Mouse (Mus musculus): ENCODE data around the gene Prkag3. TPM values are rescaled to one million over a fixed set of nuclear protein-coding genes. Genes with fewer than 3 reads are reported as not detected.

Prkag3 gene
- polyA plus RNA-seq, 1 experiment = 0.06 TPM

GRCm38 (mm10) chr1:74715886-74716285, 33.1 kb downstream of the Prkag3 start:
- Histone ChIP-seq H3K4me3 (ENCODE audit: extremely low read depth, insufficient read depth, insufficient read length) (no peak overlapping the region), H3K27ac (ENCODE audit: insufficient read depth, low read length) (no peak overlapping the region), H3K27me3 (ENCODE audit: control insufficient read depth, insufficient read depth, low read length) (no peaks in the 10 kb centered on the region), H3K4me1 (ENCODE audit: control insufficient read depth, insufficient read depth, insufficient read length) (peaks cover 10% of the 10 kb centered on the region), H3K36me3 (ENCODE audit: control insufficient read depth, insufficient read depth, low read length) (no peaks in the 10 kb centered on the region)
- TF ChIP-seq POLR2A (IDR thresholded peaks at IDR 0.05; ENCODE audit: low read depth, low read length) (no peak), CTCF (IDR thresholded peaks at IDR 0.05; ENCODE audit: extremely low read depth, insufficient read depth, insufficient read length, insufficient replicate concordance) (no peak)
- 87% methylated on average over 6 of the region's 6 CpGs for WGBS
- DNase-seq (ENCODE audit: low read depth in 1 of 2, low spot score in 2 of 2) = no peak

- no peaks in the 10 kb centered on the region for H3K36me3 ChIP-seq (ENCODE audit: control insufficient read depth, insufficient read depth, low read length)
- peaks cover 10% of the 10 kb centered on the region for H3K4me1 ChIP-seq (ENCODE audit: control insufficient read depth, insufficient read depth, insufficient read length)
- TF ChIP-seq POLR2A (IDR thresholded peaks at IDR 0.05; ENCODE audit: low read depth, low read length) = no peak
- no peak for TF ChIP-seq CTCF (IDR thresholded peaks at IDR 0.05; ENCODE audit: extremely low read depth, insufficient read depth, insufficient read length, insufficient replicate concordance)
- 28% methylated on average over 5 of the region's 5 CpGs for WGBS
- no peak for DNase-seq (ENCODE audit: low read depth in 1 of 2, low spot score in 2 of 2)
- no peak overlapping the region for H3K27ac ChIP-seq (ENCODE audit: insufficient read depth, low read length)
- no peaks in the 10 kb centered on the region for H3K27me3 ChIP-seq (ENCODE audit: control insufficient read depth, insufficient read depth, low read length)
- H3K4me3 ChIP-seq (ENCODE audit: extremely low read depth, insufficient read depth, insufficient read length) = peak overlapping the region; percentile 32; the same call in 1 of the 2 replicates
Measured at GRCm38 (mm10) chr1:74715468-74715867, 33.6 kb downstream of the Prkag3 start.

DNA sequence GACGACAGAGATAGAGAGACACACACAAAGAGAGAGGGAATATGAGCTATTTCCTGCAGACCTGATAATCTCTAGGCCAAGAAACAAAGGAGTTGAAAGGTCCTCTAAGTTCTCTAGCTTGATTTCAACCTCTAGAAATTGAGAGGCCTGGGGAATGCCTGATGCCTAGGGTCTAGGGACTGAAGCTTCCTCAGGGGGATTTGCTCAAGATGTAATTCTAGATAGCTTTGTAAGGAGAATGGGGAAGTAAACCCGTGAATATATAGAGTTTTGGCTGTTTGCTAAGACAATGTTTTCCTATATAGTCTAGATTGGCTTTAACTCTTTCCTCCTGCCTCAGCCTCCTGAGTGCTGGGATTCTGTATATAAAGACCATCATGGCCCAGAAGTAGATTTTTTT, 34.1 kb downstream of the Prkag3 start:
- Histone ChIP-seq H3K36me3 (ENCODE audit: control insufficient read depth, insufficient read depth, low read length) (no peaks in the 10 kb centered on the region), H3K27me3 (ENCODE audit: control insufficient read depth, insufficient read depth, low read length) (no peaks in the 10 kb centered on the region), H3K27ac (ENCODE audit: insufficient read depth, low read length) (no peak overlapping the region), H3K4me3 (ENCODE audit: extremely low read depth, insufficient read depth, insufficient read length) (no peak overlapping the region), H3K4me1 (ENCODE audit: control insufficient read depth, insufficient read depth, insufficient read length) (peaks cover 10% of the 10 kb centered on the region)
- TF ChIP-seq CTCF (IDR thresholded peaks at IDR 0.05; ENCODE audit: extremely low read depth, insufficient read depth, insufficient read length, insufficient replicate concordance) = no peak
- TF ChIP-seq POLR2A (IDR thresholded peaks at IDR 0.05; ENCODE audit: low read depth, low read length) = no peak
- DNase-seq (ENCODE audit: low read depth in 1 of 2, low spot score in 2 of 2) = no peak
- 9% methylated on average over 2 of the region's 2 CpGs for WGBS

DNA sequence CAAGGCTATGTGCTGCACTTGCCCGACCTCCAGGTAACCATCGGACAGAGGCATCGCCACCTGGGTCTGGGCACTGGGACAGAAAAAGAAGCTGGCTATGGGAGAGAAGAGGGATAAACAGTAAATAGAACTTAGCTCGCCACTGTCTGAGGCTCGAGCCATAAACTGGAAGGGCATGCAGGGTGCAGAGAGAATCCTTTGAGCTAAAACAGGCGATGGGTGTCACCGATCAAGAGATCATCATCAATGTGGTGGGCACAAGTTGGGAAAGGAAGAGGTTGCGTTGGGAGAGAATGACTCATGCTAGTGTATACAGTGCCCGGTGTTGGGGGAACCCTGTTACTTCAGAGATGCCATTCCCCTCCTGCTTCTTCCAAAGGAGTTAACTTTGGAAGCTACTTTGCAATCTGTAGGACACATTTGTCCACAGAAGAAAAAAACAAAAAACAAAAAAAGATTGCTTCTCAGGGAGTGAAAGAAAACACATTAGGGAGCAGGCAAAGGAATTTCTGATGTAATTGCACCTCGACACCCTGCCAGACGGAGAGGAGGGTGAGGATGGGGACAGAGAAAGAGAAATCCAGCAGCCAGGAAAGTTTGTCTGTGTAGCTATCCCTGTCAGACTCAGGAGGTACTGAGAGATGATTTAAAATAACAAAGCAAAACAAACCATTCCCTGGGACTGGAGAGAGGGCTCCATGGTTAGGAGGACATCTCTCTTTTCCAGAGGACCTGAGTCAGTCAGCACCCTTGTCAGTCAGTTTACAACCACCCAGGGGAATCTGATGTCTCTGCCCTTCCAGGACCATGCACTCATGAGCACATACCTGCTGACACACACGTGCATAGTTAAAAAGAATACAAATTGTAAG, 34.9 kb downstream of the Prkag3 start:
- TF ChIP-seq POLR2A (IDR thresholded peaks at IDR 0.05; ENCODE audit: low read depth, low read length) (no peak), CTCF (IDR thresholded peaks at IDR 0.05; ENCODE audit: extremely low read depth, insufficient read depth, insufficient read length, insufficient replicate concordance) (no peak)
- Histone ChIP-seq H3K27me3 (ENCODE audit: control insufficient read depth, insufficient read depth, low read length) (no peaks in the 10 kb centered on the region), H3K4me1 (ENCODE audit: control insufficient read depth, insufficient read depth, insufficient read length) (peaks cover 10% of the 10 kb centered on the region), H3K36me3 (ENCODE audit: control insufficient read depth, insufficient read depth, low read length) (no peaks in the 10 kb centered on the region), H3K4me3 (ENCODE audit: extremely low read depth, insufficient read depth, insufficient read length) (peak overlapping the region; percentile 63), H3K27ac (ENCODE audit: insufficient read depth, low read length) (peak overlapping the region; percentile 65)
- 36% methylated on average over 12 of the region's 12 CpGs for WGBS
- no peak for DNase-seq (ENCODE audit: low read depth in 1 of 2, low spot score in 2 of 2)

DNA sequence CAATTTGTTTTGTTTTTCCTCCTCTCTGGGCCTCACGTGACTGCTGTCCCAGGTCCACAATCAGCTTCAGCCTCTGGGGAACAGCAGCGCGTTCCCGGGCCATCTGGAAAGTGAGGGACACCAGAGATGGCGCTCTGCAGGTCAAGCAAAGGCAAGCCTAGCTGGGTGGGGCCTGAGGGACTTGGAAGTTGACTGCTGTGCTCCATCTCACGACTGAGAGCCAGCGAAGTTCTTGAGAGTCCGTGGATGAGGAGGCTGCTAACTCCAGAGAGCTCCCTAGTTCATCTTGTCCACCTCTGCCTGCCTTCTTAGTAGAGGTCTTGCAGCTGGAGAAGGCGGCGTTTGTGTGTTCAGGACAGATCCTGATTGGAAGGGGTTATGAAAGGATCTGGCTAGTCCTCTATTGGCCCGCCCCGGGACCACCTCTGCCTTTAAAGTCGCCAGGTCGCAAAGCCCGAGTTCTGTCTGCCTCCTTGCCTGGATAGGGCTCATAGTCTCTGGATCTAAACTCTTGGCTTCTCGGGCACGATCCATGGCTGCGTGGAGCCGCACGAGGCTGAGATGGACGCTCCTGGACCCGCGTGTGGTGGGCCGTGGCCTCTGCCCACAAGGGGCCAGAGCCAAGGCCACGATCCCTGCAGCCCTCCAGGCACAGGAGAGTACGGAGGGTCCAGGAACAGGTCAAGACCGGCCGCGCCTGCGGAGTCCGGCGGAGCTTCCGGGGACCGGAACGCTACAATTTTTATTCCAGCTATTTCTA, 35.7 kb downstream of the Prkag3 start, which contains the start of gene Cyp27a1:
Cyp27a1 (plus strand) TSS at position 476 of the 760 bp plus-strand sequence.
- H3K4me1 ChIP-seq (ENCODE audit: control insufficient read depth, insufficient read depth, insufficient read length) = peaks cover 10% of the 10 kb centered on the region
- no peaks in the 10 kb centered on the region for H3K27me3 ChIP-seq (ENCODE audit: control insufficient read depth, insufficient read depth, low read length)
- whole genome bisulfite sequencing = 8% methylated on average over 35 of the region's 35 CpGs
- peak within 1 kb of the TSS; percentile 71 for H3K27ac ChIP-seq (ENCODE audit: insufficient read depth, low read length)
- DNase-seq (ENCODE audit: low read depth in 1 of 2, low spot score in 2 of 2) = peak in 1 of 2 experiments; percentile 27
- TF ChIP-seq POLR2A (IDR thresholded peaks at IDR 0.05; ENCODE audit: low read depth, low read length) = no peak
- TF ChIP-seq CTCF (IDR thresholded peaks at IDR 0.05; ENCODE audit: extremely low read depth, insufficient read depth, insufficient read length, insufficient replicate concordance) = no peak
- H3K36me3 ChIP-seq (ENCODE audit: control insufficient read depth, insufficient read depth, low read length) = no peaks in the 10 kb centered on the region
- H3K4me3 ChIP-seq (ENCODE audit: extremely low read depth, insufficient read depth, insufficient read length) = peak within 1 kb of the TSS; percentile 63

- DNase-seq (ENCODE audit: low read depth in 1 of 2, low spot score in 2 of 2) = peak in 1 of 2 experiments; percentile 18
- peaks cover 10% of the 10 kb centered on the region for H3K4me1 ChIP-seq (ENCODE audit: control insufficient read depth, insufficient read depth, insufficient read length)
- H3K27me3 ChIP-seq (ENCODE audit: control insufficient read depth, insufficient read depth, low read length) = no peaks in the 10 kb centered on the region
- TF ChIP-seq CTCF (IDR thresholded peaks at IDR 0.05; ENCODE audit: extremely low read depth, insufficient read depth, insufficient read length, insufficient replicate concordance) = no peak
- no peak for TF ChIP-seq POLR2A (IDR thresholded peaks at IDR 0.05; ENCODE audit: low read depth, low read length)
- WGBS = 24% methylated on average over 5 of the region's 5 CpGs
- no peaks in the 10 kb centered on the region for H3K36me3 ChIP-seq (ENCODE audit: control insufficient read depth, insufficient read depth, low read length)
- H3K4me3 ChIP-seq (ENCODE audit: extremely low read depth, insufficient read depth, insufficient read length) = peak overlapping the region; percentile 63
- peak overlapping the region; percentile 71; the same call in 1 of the 2 replicates for H3K27ac ChIP-seq (ENCODE audit: insufficient read depth, low read length)
Measured at GRCm38 (mm10) chr1:74712461-74713098, 36.4 kb downstream of the Prkag3 start.
